Mouse (Mus musculus) erythroblast, embryonic 14.5 days (primary cell): ENCODE data around the gene Fam110a.

Experiments used
- GATA1 ChIP-seq: IDR thresholded peaks from 2 replicates; pipeline ENCODE4 v1.6.1; 2012; ENCODE audit warnings: low read length, inconsistent platforms, mixed read lengths
- TAL1 ChIP-seq: IDR thresholded peaks from 3 replicates; pipeline ENCODE4 v1.6.1; 2012; ENCODE audit warnings: low read length, inconsistent platforms, mixed read lengths

- no peak for TF ChIP-seq GATA1
- TF ChIP-seq TAL1 = no peak
These were observed 20.3 kb upstream of the Fam110a start for GRCm38 (mm10) chr2:152000291-152000679.
